Mouse (Mus musculus) forebrain, embryonic 15.5 days (tissue): ENCODE measurements around the gene Mcoln2. TPM values are rescaled to one million over a fixed set of nuclear protein-coding genes. Genes with fewer than 3 reads are reported as not detected.

ENCODE experiments used
- ATAC-seq: fragments of 200-750 bp; cut with Nextera tagmentation; replicated peaks from 2 replicates; pipeline ENCODE4 v1.8.0; 2017; ENCODE audit warnings: mild to moderate bottlenecking, moderate TSS enrichment, moderate library complexity
- H3K27ac ChIP-seq: fragments of 300-500 bp; sonication (generic); replicated peaks from 2 replicates; pipeline ENCODE4 v1.5.1; 2015; ENCODE audit warnings: mild to moderate bottlenecking, inconsistent platforms
- H3K27me3 ChIP-seq: fragments of 300-500 bp; sonication (generic); 2 replicates; pipeline ENCODE4 v1.6.1; 2015; ENCODE audit warnings: inconsistent platforms
- H3K36me3 ChIP-seq: fragments of 300-500 bp; sonication (generic); 2 replicates; pipeline ENCODE4 v1.6.1; 2015; ENCODE audit warnings: mild to moderate bottlenecking, inconsistent platforms
- H3K4me1 ChIP-seq: fragments of 300-500 bp; sonication (generic); 2 replicates; pipeline ENCODE4 v1.6.1; 2015; ENCODE audit warnings: inconsistent platforms
- H3K4me2 ChIP-seq: fragments of 300-500 bp; sonication (generic); replicated peaks from 2 replicates; pipeline ENCODE4 v1.6.1; 2015; ENCODE audit warnings: mild to moderate bottlenecking, inconsistent platforms
- H3K4me3 ChIP-seq: fragments of 300-500 bp; sonication (generic); 2 replicates; pipeline ENCODE4 v1.5.1; 2015; ENCODE audit warnings: mild to moderate bottlenecking, inconsistent platforms
- H3K9ac ChIP-seq: fragments of 300-500 bp; sonication (generic); replicated peaks from 2 replicates; pipeline ENCODE4 v1.6.1; 2015; ENCODE audit warnings: mild to moderate bottlenecking, inconsistent platforms
- H3K9me3 ChIP-seq: fragments of 300-500 bp; sonication (generic); 2 replicates; pipeline ENCODE4 v1.6.1; 2016; ENCODE audit warnings: inconsistent platforms
- WGBS: fragments of 180-500 bp; shearing (Covaris S2); methylation state at CpG from one replicate; pipeline ENCODE4 v1.1.7; 2015; ENCODE audit warnings: mixed read lengths; 5-methylcytosine and 5-hydroxymethylcytosine counted together
- polyA plus RNA-seq: library from polyadenylated mRNA; unstranded; fragments of >200 nt; fragmentation: Nextera tagmentation; extraction: Ambion mirVana; gene quantifications from 2 replicates; pipeline ENCODE4 v1.2.1, GENCODE M21; 2015

The Mcoln2 gene
- polyA plus RNA-seq, 1 experiment from 2014 or later = not detected

GRCm38 (mm10) chr3:146121310-146122124 lies 28.1 kb upstream of the Mcoln2 start:
- H3K4me1 ChIP-seq = peaks cover 8% of the 10 kb centered on the region; the same call in 1 of the 2 replicates
- no peak overlapping the region for H3K9ac ChIP-seq
- peak overlapping the region; percentile 22 for H3K4me2 ChIP-seq
- 10% methylated on average over 25 of the region's 25 CpGs for WGBS
- ATAC-seq = no peak
- H3K27ac ChIP-seq = no peak overlapping the region
- H3K9me3 ChIP-seq = no peaks in the 10 kb centered on the region
- H3K4me3 ChIP-seq = peak overlapping the region; percentile 7
- no peaks in the 10 kb centered on the region for H3K36me3 ChIP-seq
- peaks cover 19% of the 10 kb centered on the region for H3K27me3 ChIP-seq

- H3K4me3 ChIP-seq = no peak overlapping the region
- H3K27ac ChIP-seq = no peak overlapping the region
- H3K36me3 ChIP-seq = no peaks in the 10 kb centered on the region
- peaks cover 16% of the 10 kb centered on the region for H3K27me3 ChIP-seq
- H3K9ac ChIP-seq = no peak overlapping the region
- no peak for ATAC-seq
- peaks cover 8% of the 10 kb centered on the region; the same call in 1 of the 2 replicates for H3K4me1 ChIP-seq
- 55% methylated on average over 3 of the region's 3 CpGs for WGBS
- no peaks in the 10 kb centered on the region for H3K9me3 ChIP-seq
- H3K4me2 ChIP-seq = no peak overlapping the region
Measured at GRCm38 (mm10) chr3:146122125-146122420, 27.6 kb upstream of the Mcoln2 start.

- no peak overlapping the region for H3K9ac ChIP-seq
- peaks cover 8% of the 10 kb centered on the region; the same call in 1 of the 2 replicates for H3K4me1 ChIP-seq
- H3K27me3 ChIP-seq = peaks cover 7% of the 10 kb centered on the region
- H3K9me3 ChIP-seq = no peaks in the 10 kb centered on the region
- no peaks in the 10 kb centered on the region for H3K36me3 ChIP-seq
- WGBS = 69% methylated on average over 8 of the region's 8 CpGs
- ATAC-seq = no peak
- no peak overlapping the region for H3K4me2 ChIP-seq
- no peak overlapping the region for H3K4me3 ChIP-seq
- no peak overlapping the region for H3K27ac ChIP-seq
Measured at GRCm38 (mm10) chr3:146122807-146123463, 26.7 kb upstream of the Mcoln2 start.

- peak; percentile 61; the same call in 1 of the 2 replicates for ATAC-seq
- 46% methylated on average over 9 of the region's 9 CpGs for WGBS
Measured at GRCm38 (mm10) chr3:146123464-146123825, 26.2 kb upstream of the Mcoln2 start.

GRCm38 (mm10) chr3:146127205-146127604 lies 22.4 kb upstream of the Mcoln2 start:
- Histone ChIP-seq H3K27ac (no peak overlapping the region), H3K27me3 (no peaks in the 10 kb centered on the region), H3K4me1 (peaks cover 3% of the 10 kb centered on the region; the same call in 1 of the 2 replicates), H3K9ac (no peak overlapping the region), H3K9me3 (no peaks in the 10 kb centered on the region), H3K36me3 (no peaks in the 10 kb centered on the region), H3K4me2 (no peak overlapping the region), H3K4me3 (no peak overlapping the region)
- ATAC-seq = no peak
- WGBS = 79% methylated on average over 6 of the region's 6 CpGs

More at GRCm38 (mm10) chr3:146123464-146123825, 26.2 kb upstream of the Mcoln2 start:
- H3K4me3 ChIP-seq = no peak overlapping the region
- H3K27me3 ChIP-seq = 0 out of 2 replicates have a peak, but pooled peaks cover 2% of the 10 kb centered on the region
- H3K4me2 ChIP-seq = no peak overlapping the region
- no peaks in the 10 kb centered on the region for H3K9me3 ChIP-seq
- no peaks in the 10 kb centered on the region for H3K36me3 ChIP-seq
- no peak overlapping the region for H3K9ac ChIP-seq
- peaks cover 8% of the 10 kb centered on the region; the same call in 1 of the 2 replicates for H3K4me1 ChIP-seq
- H3K27ac ChIP-seq = no peak overlapping the region

- no peak for ATAC-seq
- Histone ChIP-seq H3K4me1 (no peaks in the 10 kb centered on the region), H3K9ac (no peak overlapping the region), H3K27ac (no peak overlapping the region), H3K27me3 (no peaks in the 10 kb centered on the region), H3K9me3 (no peaks in the 10 kb centered on the region), H3K4me3 (no peak overlapping the region), H3K4me2 (no peak overlapping the region), H3K36me3 (no peaks in the 10 kb centered on the region)
- 82% methylated on average over 9 of the region's 9 CpGs for WGBS
Measured at GRCm38 (mm10) chr3:146134834-146135233, 14.8 kb upstream of the Mcoln2 start.

- H3K4me2 ChIP-seq = no peak overlapping the region
- 81% methylated on average over 2 of the region's 2 CpGs for WGBS
- H3K9ac ChIP-seq = no peak overlapping the region
- H3K36me3 ChIP-seq = no peaks in the 10 kb centered on the region
- ATAC-seq = no peak
- H3K27ac ChIP-seq = no peak overlapping the region
- H3K4me3 ChIP-seq = no peak overlapping the region
- no peaks in the 10 kb centered on the region for H3K27me3 ChIP-seq
- H3K9me3 ChIP-seq = no peaks in the 10 kb centered on the region
- H3K4me1 ChIP-seq = no peaks in the 10 kb centered on the region
Measured at GRCm38 (mm10) chr3:146135417-146135816, 14.2 kb upstream of the Mcoln2 start.

- ATAC-seq = no peak
- no peaks in the 10 kb centered on the region for H3K4me1 ChIP-seq
- 35% methylated on average over 10 of the region's 10 CpGs for WGBS
Measured at GRCm38 (mm10) chr3:146136422-146136821, 13.2 kb upstream of the Mcoln2 start.

GRCm38 (mm10) chr3:146140276-146140675 lies 9.4 kb upstream of the Mcoln2 start:
- H3K9me3 ChIP-seq = no peaks in the 10 kb centered on the region

More at GRCm38 (mm10) chr3:146136422-146136821, 13.2 kb upstream of the Mcoln2 start:
- no peaks in the 10 kb centered on the region for H3K36me3 ChIP-seq
- H3K27ac ChIP-seq = no peak overlapping the region
- no peak overlapping the region for H3K4me2 ChIP-seq
- no peak overlapping the region for H3K9ac ChIP-seq
- H3K9me3 ChIP-seq = no peaks in the 10 kb centered on the region
- H3K27me3 ChIP-seq = no peaks in the 10 kb centered on the region
- no peak overlapping the region for H3K4me3 ChIP-seq

GRCm38 (mm10) chr3:146142523-146142922 lies 7.1 kb upstream of the Mcoln2 start:
- no peaks in the 10 kb centered on the region for H3K4me1 ChIP-seq
- no peak overlapping the region for H3K27ac ChIP-seq
- no peak overlapping the region for H3K9ac ChIP-seq
- H3K4me2 ChIP-seq = no peak overlapping the region
- ATAC-seq = no peak
- H3K27me3 ChIP-seq = no peaks in the 10 kb centered on the region
- H3K9me3 ChIP-seq = no peaks in the 10 kb centered on the region
- H3K36me3 ChIP-seq = no peaks in the 10 kb centered on the region
- WGBS = 82% methylated on average over 7 of the region's 7 CpGs
- no peak overlapping the region for H3K4me3 ChIP-seq

More at GRCm38 (mm10) chr3:146140276-146140675, 9.4 kb upstream of the Mcoln2 start:
- Histone ChIP-seq H3K36me3 (no peaks in the 10 kb centered on the region), H3K27me3 (no peaks in the 10 kb centered on the region), H3K27ac (no peak overlapping the region), H3K4me1 (no peaks in the 10 kb centered on the region), H3K4me2 (no peak overlapping the region), H3K9ac (no peak overlapping the region), H3K4me3 (no peak overlapping the region)
- ATAC-seq = no peak
- 95% methylated on average over 7 of the region's 7 CpGs for WGBS

- no peaks in the 10 kb centered on the region for H3K9me3 ChIP-seq
- H3K36me3 ChIP-seq = no peaks in the 10 kb centered on the region
- H3K4me3 ChIP-seq = no peak overlapping the region
- ATAC-seq = no peak
- peaks cover 4% of the 10 kb centered on the region; the same call in 1 of the 2 replicates for H3K27me3 ChIP-seq
- H3K27ac ChIP-seq = no peak overlapping the region
- 67% methylated on average over 5 of the region's 5 CpGs for WGBS
- H3K4me2 ChIP-seq = no peak overlapping the region
- peaks cover 9% of the 10 kb centered on the region for H3K4me1 ChIP-seq
- no peak overlapping the region for H3K9ac ChIP-seq
Measured at GRCm38 (mm10) chr3:146145501-146145900, 4.1 kb upstream of the Mcoln2 start.

- Histone ChIP-seq H3K27ac (no peak overlapping the region), H3K4me2 (no peak overlapping the region), H3K4me3 (no peak overlapping the region), H3K4me1 (peaks cover 11% of the 10 kb centered on the region), H3K9ac (no peak overlapping the region), H3K9me3 (no peaks in the 10 kb centered on the region), H3K27me3 (peaks cover 10% of the 10 kb centered on the region; the same call in 1 of the 2 replicates), H3K36me3 (no peaks in the 10 kb centered on the region)
- ATAC-seq = no peak
- 81% methylated on average over 5 of the region's 5 CpGs for WGBS
Measured at GRCm38 (mm10) chr3:146146131-146146530, 3.5 kb upstream of the Mcoln2 start.
